Mouse (Mus musculus) small intestine, adult 2 months (tissue): ENCODE results near the gene Cntnap1.

Experiments
- CTCF ChIP-seq: fragments of 200-500 bp; IDR thresholded peaks from 2 replicates; pipeline ENCODE4 v1.5.1; 2012; ENCODE audit warnings: low read depth, mild to moderate bottlenecking, control low read depth, inconsistent platforms, low read length, moderate library complexity, mixed read lengths; ENCODE audit not compliant: insufficient replicate concordance, insufficient read length; ENCODE audit errors: extremely low read depth
- POLR2A ChIP-seq: fragments of 200-500 bp; IDR thresholded peaks from 2 replicates; pipeline ENCODE4 v1.6.1; 2012; ENCODE audit warnings: low read depth, mild to moderate bottlenecking, control low read depth, inconsistent platforms, low read length, moderate library complexity

GRCm38 (mm10) chr11:101178061-101179058 lies 8.0 kb downstream of the Cntnap1 start:
- TF ChIP-seq POLR2A (no peak), CTCF (no peak)
